Mouse (Mus musculus): Measurements from ENCODE around the gene 4932438H23Rik.

DNA sequence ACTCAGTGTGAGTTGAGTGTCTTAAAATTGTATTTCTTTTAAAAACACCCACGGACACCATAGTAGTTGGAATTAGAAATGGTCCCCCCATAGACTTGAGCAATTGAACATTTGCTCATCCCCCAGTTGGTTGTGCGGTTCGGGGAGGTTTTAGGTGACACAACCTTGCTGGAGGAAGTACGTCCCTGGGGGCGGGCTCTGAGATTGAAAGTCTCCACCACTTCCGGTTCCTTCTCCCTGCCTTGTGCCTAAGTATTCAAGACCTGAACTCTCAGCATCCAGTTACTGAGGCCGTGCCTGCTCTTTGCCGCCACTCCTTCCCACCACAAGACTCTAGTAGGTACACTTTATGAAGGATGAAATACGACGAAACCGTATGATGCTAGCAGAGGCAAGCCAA lies 2.9 kb upstream of the 4932438H23Rik start:
- TF ChIP-seq CTCF (IDR thresholded peaks at IDR 0.05; ENCODE audit: extremely low read depth, insufficient read depth, insufficient read length, insufficient replicate concordance) (no peak), POLR2A (IDR thresholded peaks at IDR 0.05; ENCODE audit: low read depth, low read length) (no peak)
